Mouse (Mus musculus): ENCODE measurements around the gene Hspb11. TPM values are rescaled to one million over a fixed set of nuclear protein-coding genes. Genes with fewer than 3 reads are reported as not detected.
A peak's percentile ranks its signal among the peaks of the same experiment; 100 is the strongest.

The Hspb11 gene
- polyA plus RNA-seq, 1 experiment from 2014 or later: 39.1 TPM

DNA sequence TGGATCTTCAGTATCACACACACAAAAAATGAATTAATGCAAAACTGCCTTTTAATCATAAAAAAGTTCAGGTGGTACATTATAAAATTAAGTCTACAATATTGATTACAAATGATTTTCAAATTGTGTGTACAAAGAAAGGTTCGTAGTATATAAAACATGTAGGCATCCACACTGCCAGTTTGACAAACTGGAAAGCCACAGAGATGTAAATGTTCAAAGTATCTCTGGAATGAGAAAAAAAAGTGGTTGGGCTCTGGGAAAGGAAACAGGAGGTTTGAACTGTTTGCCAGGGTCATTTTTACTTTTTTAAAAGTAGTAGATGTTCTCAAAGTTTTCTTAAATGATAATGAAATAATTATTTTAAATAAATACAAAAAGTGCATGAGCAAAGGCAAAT, 7.4 kb upstream of the Hspb11 start:
- Histone ChIP-seq H3K9ac (ENCODE audit: low read length) (no peak overlapping the region), H3K4me1 (ENCODE audit: control insufficient read depth, insufficient read depth, low read length) (peaks cover 26% of the 10 kb centered on the region), H3K36me3 (ENCODE audit: control insufficient read depth, insufficient read depth, low read length) (no peaks in the 10 kb centered on the region), H3K4me3 (replicated peaks; ENCODE audit: low read length) (no peak overlapping the region), H3K27ac (ENCODE audit: low read length) (peak overlapping the region; percentile 69), H3K27me3 (ENCODE audit: control insufficient read depth, insufficient read depth, low read length) (no peaks in the 10 kb centered on the region), H3K4me2 (ENCODE audit: low read depth, low read length) (no peak overlapping the region), H3K9me3 (replicated peaks; ENCODE audit: control insufficient read depth, low read length) (no peaks in the 10 kb centered on the region)
- no peak for ATAC-seq (ENCODE audit: insufficient read depth, low FRiP score)
- WGBS: 30% methylated on average over 1 of the region's 1 CpGs

GRCm38 (mm10) chr4:107247110-107247509, 6.3 kb upstream of the Hspb11 start:
- H3K4me2 ChIP-seq (ENCODE audit: low read depth, low read length): no peak overlapping the region
- no peak overlapping the region for H3K4me3 ChIP-seq (replicated peaks; ENCODE audit: low read length)
- peaks cover 29% of the 10 kb centered on the region for H3K4me1 ChIP-seq (ENCODE audit: control insufficient read depth, insufficient read depth, low read length)
- WGBS: 76% methylated on average over 9 of the region's 9 CpGs
- H3K27ac ChIP-seq (ENCODE audit: low read length): no peak overlapping the region
- ATAC-seq (ENCODE audit: insufficient read depth, low FRiP score): no peak
- H3K36me3 ChIP-seq (ENCODE audit: control insufficient read depth, insufficient read depth, low read length): no peaks in the 10 kb centered on the region
- no peak overlapping the region for H3K9ac ChIP-seq (ENCODE audit: low read length)
- no peaks in the 10 kb centered on the region for H3K9me3 ChIP-seq (replicated peaks; ENCODE audit: control insufficient read depth, low read length)
- no peaks in the 10 kb centered on the region for H3K27me3 ChIP-seq (ENCODE audit: control insufficient read depth, insufficient read depth, low read length)

DNA sequence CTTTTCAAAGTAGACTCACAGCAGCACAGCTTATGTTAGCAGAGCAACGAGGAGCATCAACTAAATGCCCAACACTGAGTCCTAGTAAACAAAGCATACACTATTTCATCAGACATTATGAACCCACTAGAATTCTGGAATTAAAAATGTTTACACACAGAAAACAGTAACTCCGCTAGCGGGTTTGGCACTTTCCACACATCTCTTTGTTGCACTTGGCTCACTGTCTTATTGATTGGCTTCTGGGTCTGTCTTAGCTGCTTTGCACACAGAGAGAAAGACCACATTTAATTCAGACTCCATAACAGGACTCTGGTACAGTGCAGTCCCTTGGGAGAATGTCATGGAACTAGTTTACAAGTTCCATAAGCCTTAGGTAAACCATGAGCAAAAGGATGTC, 5.3 kb upstream of the Hspb11 start:
- Histone ChIP-seq H3K27me3 (ENCODE audit: control insufficient read depth, insufficient read depth, low read length) (no peaks in the 10 kb centered on the region), H3K4me3 (replicated peaks; ENCODE audit: low read length) (no peak overlapping the region), H3K4me1 (ENCODE audit: control insufficient read depth, insufficient read depth, low read length) (peaks cover 33% of the 10 kb centered on the region), H3K9me3 (replicated peaks; ENCODE audit: control insufficient read depth, low read length) (no peaks in the 10 kb centered on the region), H3K27ac (ENCODE audit: low read length) (no peak overlapping the region), H3K9ac (ENCODE audit: low read length) (no peak overlapping the region), H3K36me3 (ENCODE audit: control insufficient read depth, insufficient read depth, low read length) (no peaks in the 10 kb centered on the region), H3K4me2 (ENCODE audit: low read depth, low read length) (no peak overlapping the region)
- WGBS: 71% methylated on average over 3 of the region's 3 CpGs
- ATAC-seq (ENCODE audit: insufficient read depth, low FRiP score): no peak

GRCm38 (mm10) chr4:107249471-107249870, 3.9 kb upstream of the Hspb11 start:
- H3K4me1 ChIP-seq (ENCODE audit: control insufficient read depth, insufficient read depth, low read length): peaks cover 30% of the 10 kb centered on the region
- no peaks in the 10 kb centered on the region for H3K27me3 ChIP-seq (ENCODE audit: control insufficient read depth, insufficient read depth, low read length)
- no peak for ATAC-seq (ENCODE audit: insufficient read depth, low FRiP score)
- no peaks in the 10 kb centered on the region for H3K36me3 ChIP-seq (ENCODE audit: control insufficient read depth, insufficient read depth, low read length)
- H3K27ac ChIP-seq (ENCODE audit: low read length): no peak overlapping the region
- no peaks in the 10 kb centered on the region for H3K9me3 ChIP-seq (replicated peaks; ENCODE audit: control insufficient read depth, low read length)
- WGBS: 46% methylated on average over 2 of the region's 2 CpGs
- no peak overlapping the region for H3K4me2 ChIP-seq (ENCODE audit: low read depth, low read length)
- H3K9ac ChIP-seq (ENCODE audit: low read length): no peak overlapping the region
- no peak overlapping the region for H3K4me3 ChIP-seq (replicated peaks; ENCODE audit: low read length)

DNA sequence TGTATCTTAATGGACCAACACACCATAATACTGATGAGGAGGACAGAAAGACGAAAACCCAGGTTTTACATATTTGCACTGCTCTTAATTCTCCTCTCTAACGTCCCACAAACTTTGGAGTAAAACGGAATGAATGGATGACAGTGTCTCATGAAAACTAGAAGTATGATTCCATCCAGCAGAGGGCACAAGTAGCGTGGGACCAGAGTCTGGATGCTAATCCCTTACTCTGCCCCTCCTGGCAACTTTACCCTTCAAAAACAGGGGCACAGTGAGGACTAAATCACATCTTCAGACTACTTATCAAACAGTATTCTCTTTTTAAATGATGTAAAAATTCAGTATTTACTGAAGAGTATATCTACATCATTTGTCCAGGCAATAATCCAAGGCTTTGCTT, 2.9 kb upstream of the Hspb11 start:
- Histone ChIP-seq H3K4me1 (ENCODE audit: control insufficient read depth, insufficient read depth, low read length) (peaks cover 26% of the 10 kb centered on the region), H3K27me3 (ENCODE audit: control insufficient read depth, insufficient read depth, low read length) (no peaks in the 10 kb centered on the region), H3K9me3 (replicated peaks; ENCODE audit: control insufficient read depth, low read length) (no peaks in the 10 kb centered on the region), H3K9ac (ENCODE audit: low read length) (no peak overlapping the region), H3K4me3 (replicated peaks; ENCODE audit: low read length) (no peak overlapping the region), H3K36me3 (ENCODE audit: control insufficient read depth, insufficient read depth, low read length) (no peaks in the 10 kb centered on the region), H3K27ac (ENCODE audit: low read length) (no peak overlapping the region), H3K4me2 (ENCODE audit: low read depth, low read length) (no peak overlapping the region)
- no peak for ATAC-seq (ENCODE audit: insufficient read depth, low FRiP score)
- 26% methylated on average over 4 of the region's 4 CpGs for WGBS

GRCm38 (mm10) chr4:107252522-107252921, 871 bp upstream of the Hspb11 start:
- Histone ChIP-seq H3K9ac (ENCODE audit: low read length) (peak overlapping the region; percentile 91), H3K27ac (ENCODE audit: low read length) (peak overlapping the region; percentile 70; the same call in 1 of the 2 replicates), H3K36me3 (ENCODE audit: control insufficient read depth, insufficient read depth, low read length) (no peaks in the 10 kb centered on the region), H3K9me3 (replicated peaks; ENCODE audit: control insufficient read depth, low read length) (no peaks in the 10 kb centered on the region), H3K4me1 (ENCODE audit: control insufficient read depth, insufficient read depth, low read length) (peaks cover 19% of the 10 kb centered on the region), H3K27me3 (ENCODE audit: control insufficient read depth, insufficient read depth, low read length) (no peaks in the 10 kb centered on the region), H3K4me3 (replicated peaks; ENCODE audit: low read length) (peak overlapping the region; percentile 78), H3K4me2 (ENCODE audit: low read depth, low read length) (peak overlapping the region; percentile 82)
- WGBS: 2% methylated on average over 11 of the region's 11 CpGs
- ATAC-seq (ENCODE audit: insufficient read depth, low FRiP score): no peak

GRCm38 (mm10) chr4:107254414-107254813, 1.0 kb downstream of the Hspb11 start:
- Histone ChIP-seq H3K4me2 (ENCODE audit: low read depth, low read length) (peak overlapping the region; percentile 67), H3K9ac (ENCODE audit: low read length) (peak overlapping the region; percentile 91), H3K4me1 (ENCODE audit: control insufficient read depth, insufficient read depth, low read length) (peaks cover 14% of the 10 kb centered on the region), H3K36me3 (ENCODE audit: control insufficient read depth, insufficient read depth, low read length) (no peaks in the 10 kb centered on the region), H3K27ac (ENCODE audit: low read length) (peak overlapping the region; percentile 79; the same call in 1 of the 2 replicates), H3K27me3 (ENCODE audit: control insufficient read depth, insufficient read depth, low read length) (no peaks in the 10 kb centered on the region), H3K9me3 (replicated peaks; ENCODE audit: control insufficient read depth, low read length) (no peaks in the 10 kb centered on the region), H3K4me3 (replicated peaks; ENCODE audit: low read length) (peak overlapping the region; percentile 78)
- no peak for ATAC-seq (ENCODE audit: insufficient read depth, low FRiP score)
- 37% methylated on average over 3 of the region's 3 CpGs for WGBS

DNA sequence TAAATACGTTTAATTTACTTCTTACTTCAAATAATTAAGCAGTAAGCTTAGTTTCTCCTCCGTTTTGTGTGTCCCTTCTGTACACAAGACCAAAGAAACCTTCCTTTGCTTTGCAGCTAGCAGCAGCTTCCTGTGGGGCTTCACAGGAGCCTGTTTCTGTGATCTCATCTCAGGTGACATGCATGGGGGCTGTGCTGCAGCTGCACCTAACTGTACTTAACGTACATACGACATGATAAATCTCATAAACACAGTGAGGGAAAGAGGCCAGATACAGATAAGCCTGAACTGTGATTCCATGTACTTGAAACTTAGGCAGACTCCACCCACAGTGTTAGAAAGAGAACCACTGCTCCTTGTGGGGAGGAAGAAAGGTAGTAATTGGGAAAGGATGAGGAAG, 6.6 kb downstream of the Hspb11 start:
- no peaks in the 10 kb centered on the region for H3K4me1 ChIP-seq (ENCODE audit: control insufficient read depth, insufficient read depth, low read length)
- ATAC-seq (ENCODE audit: insufficient read depth, low FRiP score): no peak
- 35% methylated on average over 4 of the region's 4 CpGs for WGBS
- no peak overlapping the region for H3K4me2 ChIP-seq (ENCODE audit: low read depth, low read length)
- H3K27ac ChIP-seq (ENCODE audit: low read length): no peak overlapping the region
- no peaks in the 10 kb centered on the region for H3K9me3 ChIP-seq (replicated peaks; ENCODE audit: control insufficient read depth, low read length)
- no peaks in the 10 kb centered on the region for H3K27me3 ChIP-seq (ENCODE audit: control insufficient read depth, insufficient read depth, low read length)
- 0 out of 2 replicates have a peak, but pooled peaks cover 3% of the 10 kb centered on the region for H3K36me3 ChIP-seq (ENCODE audit: control insufficient read depth, insufficient read depth, low read length)
- H3K4me3 ChIP-seq (replicated peaks; ENCODE audit: low read length): no peak overlapping the region
- no peak overlapping the region for H3K9ac ChIP-seq (ENCODE audit: low read length)

- Histone ChIP-seq H3K27ac (ENCODE audit: low read length) (no peak overlapping the region), H3K4me1 (ENCODE audit: control insufficient read depth, insufficient read depth, low read length) (no peaks in the 10 kb centered on the region), H3K4me2 (ENCODE audit: low read depth, low read length) (no peak overlapping the region), H3K4me3 (replicated peaks; ENCODE audit: low read length) (no peak overlapping the region), H3K27me3 (ENCODE audit: control insufficient read depth, insufficient read depth, low read length) (no peaks in the 10 kb centered on the region), H3K9ac (ENCODE audit: low read length) (no peak overlapping the region), H3K9me3 (replicated peaks; ENCODE audit: control insufficient read depth, low read length) (no peaks in the 10 kb centered on the region), H3K36me3 (ENCODE audit: control insufficient read depth, insufficient read depth, low read length) (no peaks in the 10 kb centered on the region)
- no peak for ATAC-seq (ENCODE audit: insufficient read depth, low FRiP score)
- WGBS: 76% methylated on average over 4 of the region's 4 CpGs
Observed at GRCm38 (mm10) chr4:107273683-107274082, 20.3 kb downstream of the Hspb11 start.

DNA sequence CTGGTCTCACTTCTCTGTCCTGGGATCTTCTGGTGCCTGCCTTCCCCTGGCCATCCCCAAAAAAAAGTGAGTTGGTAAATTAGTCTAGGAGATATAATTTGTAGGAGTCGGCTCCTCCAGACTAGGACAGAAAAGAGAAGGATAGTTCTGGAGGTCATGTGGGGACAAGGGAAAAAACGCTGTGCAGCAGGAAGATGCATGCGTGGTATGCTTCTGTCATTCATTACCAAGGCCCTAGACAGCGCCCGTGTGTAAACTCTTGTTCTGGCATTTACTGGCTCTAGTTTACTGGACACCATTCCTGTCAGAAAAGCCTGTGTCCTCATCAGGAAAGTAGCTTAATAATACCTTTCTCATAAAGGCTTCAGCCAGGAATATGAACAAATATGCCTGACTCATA, 21.1 kb downstream of the Hspb11 start:
- no peak overlapping the region for H3K27ac ChIP-seq (ENCODE audit: low read length)
- H3K4me2 ChIP-seq (ENCODE audit: low read depth, low read length): no peak overlapping the region
- no peak for ATAC-seq (ENCODE audit: insufficient read depth, low FRiP score)
- H3K4me1 ChIP-seq (ENCODE audit: control insufficient read depth, insufficient read depth, low read length): no peaks in the 10 kb centered on the region
- no peaks in the 10 kb centered on the region for H3K27me3 ChIP-seq (ENCODE audit: control insufficient read depth, insufficient read depth, low read length)
- H3K9ac ChIP-seq (ENCODE audit: low read length): no peak overlapping the region
- H3K36me3 ChIP-seq (ENCODE audit: control insufficient read depth, insufficient read depth, low read length): no peaks in the 10 kb centered on the region
- no peaks in the 10 kb centered on the region for H3K9me3 ChIP-seq (replicated peaks; ENCODE audit: control insufficient read depth, low read length)
- 70% methylated on average over 5 of the region's 5 CpGs for WGBS
- no peak overlapping the region for H3K4me3 ChIP-seq (replicated peaks; ENCODE audit: low read length)

Measured in stomach, embryonic 16.5 days (tissue).